Mouse (Mus musculus) brain, embryonic 18.5 days (tissue): ENCODE results near the gene Txndc9.

ENCODE experiments used
- DNase-seq: peaks from one replicate; pipeline ENCODE4 v3.0.0-alpha.2; 2012; ENCODE audit warnings: low read depth, low spot score

Txndc9 gene

DNA sequence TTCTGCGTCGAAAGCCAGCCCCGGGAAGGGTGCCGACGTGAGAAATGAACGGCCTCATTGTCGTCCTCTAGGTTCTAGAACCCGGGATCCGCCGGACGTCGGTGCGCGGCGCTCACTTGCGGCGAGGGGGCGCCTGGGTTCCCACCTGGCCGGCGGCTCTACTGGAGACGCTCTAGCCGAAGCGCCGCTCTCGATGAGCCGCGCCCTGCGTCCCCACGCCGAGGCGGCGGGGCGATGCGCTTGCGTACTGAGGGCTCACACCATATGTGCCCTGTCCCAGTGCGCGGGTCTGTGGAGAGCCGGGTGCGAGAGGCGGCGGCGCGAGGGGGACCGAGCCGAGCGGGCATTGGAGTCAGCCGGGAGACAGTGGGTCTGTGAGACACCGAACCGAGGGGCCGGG is at the start of gene Txndc9, which contains the start of gene Eif5b:
Gene Txndc9 (minus strand): TSS at position 27 of the 400 bp plus-strand sequence.
Gene Eif5b (plus strand): TSS at position 144 of the 400 bp plus-strand sequence.
- peak; percentile 88 for DNase-seq

DNA sequence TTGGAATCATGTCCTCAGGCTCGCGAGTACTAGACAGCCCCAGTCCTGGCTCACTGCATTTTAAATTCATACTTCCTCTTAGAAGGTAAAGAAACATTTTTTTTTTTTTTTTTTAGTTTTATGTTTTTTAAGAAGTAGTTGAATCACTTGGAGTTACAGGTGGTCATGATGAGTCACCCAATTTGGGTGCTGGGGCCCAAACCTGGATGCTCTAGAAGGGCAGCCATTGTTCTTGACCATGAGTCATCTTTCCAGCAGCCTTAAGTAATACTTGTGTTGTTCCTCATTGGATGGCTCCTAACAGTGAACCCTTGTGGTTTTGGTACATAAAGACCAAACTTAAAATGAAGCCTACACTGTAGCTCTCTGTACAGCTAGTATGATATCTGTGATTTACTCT is 41.2 kb upstream of the Txndc9 start:
- DNase-seq: no peak

GRCm38 (mm10) chr1:38037375-38037774 is 39.7 kb upstream of the Txndc9 start:
- DNase-seq: no peak

DNA sequence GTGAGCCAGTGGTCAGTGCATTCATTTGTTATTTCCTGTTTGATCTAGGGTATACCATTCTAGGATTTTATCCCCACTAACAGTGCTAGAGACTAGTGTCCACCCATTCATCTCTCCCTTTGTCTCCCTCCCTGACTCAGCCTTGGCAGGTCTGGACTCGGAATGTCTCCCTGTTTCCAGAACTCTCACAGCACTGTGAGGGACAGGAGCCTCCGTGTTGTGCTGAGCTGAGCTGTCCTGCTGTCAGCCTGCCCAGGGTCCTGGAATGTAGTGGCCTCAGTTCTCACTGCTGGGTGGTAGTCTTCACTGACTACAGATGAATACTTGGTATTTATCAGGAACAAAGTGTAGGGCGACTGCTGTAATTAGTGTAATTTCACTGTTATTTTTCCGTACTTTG is 37.8 kb upstream of the Txndc9 start:
- no peak for DNase-seq

GRCm38 (mm10) chr1:38031391-38031790 is 33.7 kb upstream of the Txndc9 start:
- no peak for DNase-seq

DNA sequence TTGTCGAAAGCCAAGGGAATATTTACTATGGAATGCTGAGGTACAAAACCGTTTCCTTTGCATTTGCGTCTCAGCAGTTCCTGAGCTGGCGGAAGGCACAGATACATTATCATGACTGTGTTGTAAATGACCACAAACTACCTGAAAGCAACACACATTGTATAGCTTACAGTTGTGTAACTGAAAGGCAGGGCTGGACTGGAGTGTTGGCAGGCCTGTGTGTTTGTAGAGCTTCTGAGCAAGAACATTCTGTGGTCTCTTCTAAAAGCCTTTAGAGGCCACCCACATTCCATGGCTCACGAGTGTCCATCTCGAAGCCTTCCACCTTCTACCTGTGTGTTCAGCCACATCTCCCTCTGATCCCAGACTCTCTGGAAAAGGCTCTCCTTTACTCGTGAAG is 29.6 kb upstream of the Txndc9 start:
- DNase-seq: no peak

GRCm38 (mm10) chr1:38014551-38015203 is 17.0 kb upstream of the Txndc9 start:
- DNase-seq: no peak

DNA sequence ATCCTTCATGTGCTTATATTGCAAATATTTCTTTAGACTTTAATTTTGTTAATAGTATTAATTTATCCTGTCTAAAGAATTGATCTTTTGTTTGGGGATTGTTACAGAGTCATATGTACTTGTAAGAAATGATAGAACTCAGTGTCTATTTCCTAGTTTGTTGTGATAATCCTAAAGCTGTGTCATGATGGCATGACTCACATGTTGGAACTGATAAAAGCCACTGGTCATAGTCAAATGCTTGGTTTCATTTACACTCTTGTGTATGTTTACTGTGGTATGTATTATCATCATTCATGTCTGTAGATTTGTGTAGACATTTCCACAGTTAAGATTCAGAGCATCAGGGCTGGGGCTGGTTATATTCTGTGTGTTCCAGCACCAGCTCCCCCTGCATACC is 14.8 kb upstream of the Txndc9 start:
- no peak for DNase-seq

DNA sequence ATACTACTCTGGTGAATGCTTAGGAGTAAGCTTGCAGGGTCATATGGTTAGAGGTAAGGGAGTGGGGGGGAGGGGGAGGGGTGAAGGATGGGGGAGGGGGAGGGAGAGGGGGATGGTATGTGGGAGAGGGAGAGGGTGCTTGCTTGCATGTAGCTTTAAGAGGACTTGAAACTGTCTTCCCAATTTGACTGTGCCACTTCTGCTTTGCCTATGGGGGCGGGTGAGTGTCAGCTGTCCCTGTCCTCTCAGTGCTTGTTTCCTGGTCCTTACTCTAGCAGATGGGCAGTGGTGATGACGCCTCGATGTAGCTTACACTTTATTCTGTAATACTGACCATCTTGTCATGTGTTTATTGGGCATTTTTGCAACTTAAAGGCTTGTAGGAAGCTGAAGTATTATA is 14.4 kb upstream of the Txndc9 start:
- DNase-seq: no peak

DNA sequence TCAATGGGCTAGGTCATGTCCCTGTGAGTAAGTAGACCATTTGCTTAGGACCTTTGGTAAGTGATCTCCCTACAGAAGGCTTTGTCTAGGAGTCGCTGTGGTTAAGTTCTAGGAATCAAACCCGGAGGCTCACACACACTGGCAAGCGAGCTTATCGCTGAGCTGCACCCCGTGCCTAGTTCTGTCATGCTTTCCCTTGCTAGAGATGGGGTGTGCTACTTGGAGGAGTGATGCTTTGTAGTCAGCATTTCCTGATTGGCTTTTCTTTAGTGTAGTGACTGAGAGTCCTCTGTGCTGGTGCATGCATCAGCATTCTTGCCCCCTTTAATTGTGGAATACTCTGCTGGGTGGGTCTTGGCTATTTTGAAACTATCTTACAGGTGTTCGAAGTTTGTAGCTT is 14.0 kb upstream of the Txndc9 start:
- DNase-seq: no peak

- DNase-seq: no peak
Observed at GRCm38 (mm10) chr1:38006741-38007140, 9.0 kb upstream of the Txndc9 start.

DNA sequence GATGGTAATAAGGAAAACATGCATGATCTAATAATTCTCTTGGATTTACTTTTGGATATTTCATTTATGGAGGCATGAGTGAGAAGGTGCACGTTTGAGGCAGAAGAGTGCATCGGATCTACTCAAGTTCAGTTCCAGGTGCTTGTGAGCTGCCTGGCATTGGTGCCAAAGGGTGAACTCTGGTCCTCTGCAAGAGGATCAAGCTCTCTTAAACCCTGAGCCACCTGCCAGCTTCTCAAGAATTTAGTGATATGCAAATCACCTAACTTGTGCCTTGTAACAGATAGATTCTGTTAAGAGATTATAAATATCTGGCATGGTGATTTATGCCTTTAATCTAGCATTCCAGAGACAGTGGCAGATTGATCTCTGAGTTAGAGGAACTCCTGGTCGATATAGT is 5.4 kb upstream of the Txndc9 start:
- no peak for DNase-seq

DNA sequence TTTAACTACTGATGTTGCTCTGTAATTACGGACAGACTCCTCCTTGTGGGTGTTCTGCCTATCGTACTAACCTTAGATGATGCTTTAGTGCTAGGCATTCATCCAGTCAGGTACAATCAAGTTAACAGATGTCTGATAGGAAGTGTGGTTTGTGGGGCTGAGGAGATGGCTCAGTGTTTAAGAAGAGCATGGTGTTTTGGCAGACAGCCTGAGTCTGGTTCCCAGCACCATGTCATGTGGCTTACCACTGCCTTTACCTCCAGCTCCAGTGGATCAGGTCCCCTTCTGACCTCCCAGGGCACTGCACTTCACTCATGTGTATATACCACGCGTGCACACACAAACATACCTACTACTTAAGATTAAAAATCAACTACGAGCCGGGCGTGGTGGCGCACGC is 4.3 kb upstream of the Txndc9 start:
- no peak for DNase-seq

GRCm38 (mm10) chr1:38000844-38001243 is 3.2 kb upstream of the Txndc9 start:
- DNase-seq: no peak

DNA sequence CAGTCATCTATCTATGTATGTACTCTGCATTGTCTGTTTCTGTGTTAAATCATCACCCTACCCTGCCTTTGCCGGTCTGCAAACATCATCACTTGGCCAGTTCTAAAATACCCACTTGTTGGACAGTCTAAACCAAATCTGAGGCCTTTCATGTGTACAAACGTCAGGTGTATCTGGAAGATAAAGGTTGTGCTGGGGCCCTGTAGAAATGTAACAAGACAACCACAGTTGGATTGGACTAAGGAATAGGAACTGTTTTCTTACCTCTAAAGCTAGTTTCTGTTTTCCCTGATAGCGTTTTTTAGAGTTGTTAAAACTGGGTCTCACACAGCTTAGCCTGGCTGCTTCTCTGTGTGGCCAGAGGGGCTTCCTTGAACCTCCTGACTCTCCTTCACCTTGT is 1.9 kb upstream of the Txndc9 start:
- no peak for DNase-seq

DNA sequence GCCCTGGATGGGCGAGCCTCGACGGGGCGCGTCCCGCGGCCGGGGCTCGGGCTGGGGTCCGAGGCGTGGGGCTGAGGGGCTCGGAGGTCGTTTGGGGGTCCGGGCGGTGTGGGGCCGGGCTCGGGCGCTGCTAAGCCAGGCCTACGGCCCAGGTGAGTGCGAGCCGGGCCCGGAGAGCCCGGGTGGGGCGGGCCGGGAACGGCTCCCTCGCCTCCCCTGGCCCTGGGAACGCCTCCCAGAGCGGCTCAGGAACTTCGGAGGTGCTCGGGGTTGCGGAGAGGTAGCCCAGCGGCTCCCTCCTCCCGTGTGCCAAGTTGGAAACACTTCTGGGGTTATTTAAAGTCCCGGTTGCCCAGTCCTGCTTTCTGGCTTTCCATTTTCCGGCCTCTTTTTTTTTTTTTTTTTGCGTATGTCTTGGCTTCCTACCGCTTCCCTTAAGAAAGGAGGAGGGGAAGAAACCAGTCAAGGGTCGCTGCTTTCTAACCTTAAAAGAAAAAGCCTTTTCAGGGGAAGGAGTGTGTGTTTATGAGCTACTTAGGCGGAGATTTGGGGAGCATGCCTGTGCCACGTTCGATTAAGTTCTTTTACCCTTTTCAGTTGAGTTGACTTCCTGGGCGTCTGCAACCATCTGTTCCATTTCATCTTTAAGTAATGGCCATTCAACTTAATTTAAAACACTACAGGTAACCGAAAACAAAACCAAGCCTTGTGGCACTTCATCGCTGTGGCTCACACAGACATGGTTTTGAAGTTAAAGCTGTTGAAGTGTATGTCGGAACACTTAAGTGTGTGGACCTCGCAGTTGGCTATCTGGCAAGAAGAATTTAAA is 892 bp upstream of the Txndc9 start:
- no peak for DNase-seq

- DNase-seq: peak; percentile 98
Observed at GRCm38 (mm10) chr1:37996877-37997484, 712 bp downstream of the Txndc9 start.

- DNase-seq: no peak
Observed at GRCm38 (mm10) chr1:37996226-37996625, 1.5 kb downstream of the Txndc9 start.

GRCm38 (mm10) chr1:37987856-37988255 is 9.8 kb downstream of the Txndc9 start:
- DNase-seq: no peak

- DNase-seq: no peak
Observed at GRCm38 (mm10) chr1:37985764-37986323, 11.8 kb downstream of the Txndc9 start.

GRCm38 (mm10) chr1:37984326-37984725 is 13.4 kb downstream of the Txndc9 start:
- DNase-seq: no peak

GRCm38 (mm10) chr1:37977303-37977702 is 20.4 kb downstream of the Txndc9 start:
- no peak for DNase-seq
